Comparison of ENCODE assay signal across 8 mouse cellular contexts in genomic region chr4:140962950-140963349, GRCm38 (mm10). TPM values are rescaled to one million over a fixed set of nuclear protein-coding genes. Genes with fewer than 3 reads are reported as not detected.
DNase-seq lines count a peak whose midpoint lies in the region; ATAC-seq and TF ChIP-seq lines count a peak whose summit lies in the region.

No protein-coding gene starts in this region.

- H3K36me3 ChIP-seq in embryonic facial prominence, embryonic 13.5 days, result peaks cover 21% of the 10 kb centered on the region
- peaks cover 24% of the 10 kb centered on the region for H3K36me3 ChIP-seq in intestine, embryonic 14.5 days (ENCODE audit: control insufficient read depth, insufficient read depth, low read length)

- DNase-seq in cerebellum, adult 9-10 months, result peak; percentile 48
- DNase-seq in cerebellum, postnatal 36 days, result no peak
- DNase-seq in 416B (ENCODE audit: low read depth), result peak; percentile 74
- DNase-seq in intestine, embryonic 14.5 days (ENCODE audit: low spot score), result no peak
- peak; percentile 51 for DNase-seq in lung, adult 2 months
- peak; percentile 75 for DNase-seq in yolk sac, embryonic 10.5 days (ENCODE audit: low spot score)
- DNase-seq in layer of hippocampus, adult 9-10 months (ENCODE audit: low spot score), result no peak

- 0 out of 2 replicates have a peak overlapping the region, but pooled peaks have one; percentile 96 for H3K4me2 ChIP-seq in embryonic facial prominence, embryonic 13.5 days
- peak overlapping the region; percentile 95; the same call in 1 of the 2 replicates for H3K4me2 ChIP-seq in intestine, embryonic 14.5 days (ENCODE audit: low read length)

- TF ChIP-seq CTCF in lung, adult 2 months (IDR thresholded peaks at IDR 0.05; ENCODE audit: insufficient read depth, low read length), result no peak

- no peak overlapping the region for H3K9ac ChIP-seq in embryonic facial prominence, embryonic 13.5 days
- H3K9ac ChIP-seq in intestine, embryonic 14.5 days (ENCODE audit: low read length), result no peak overlapping the region

- WGBS in embryonic facial prominence, embryonic 13.5 days, result 43% methylated on average over 5 of the region's 5 CpGs
- 36% methylated on average over 5 of the region's 5 CpGs for WGBS in intestine, embryonic 14.5 days
- WGBS in lung, adult 2 months, result 22% methylated on average over 5 of the region's 5 CpGs

- TF ChIP-seq POLR2A in lung, adult 2 months (IDR thresholded peaks at IDR 0.05; ENCODE audit: borderline replicate concordance, extremely low read depth, low read depth, low read length), result no peak

- no peaks in the 10 kb centered on the region for H3K27me3 ChIP-seq in embryonic facial prominence, embryonic 13.5 days
- no peaks in the 10 kb centered on the region for H3K27me3 ChIP-seq in intestine, embryonic 14.5 days (replicated peaks; ENCODE audit: control insufficient read depth, insufficient read depth, low read length)

- ATAC-seq in embryonic facial prominence, embryonic 13.5 days (ENCODE audit: insufficient number of reproducible peaks, insufficient read depth, low FRiP score, low TSS enrichment, low read depth), result no peak
- no peak for ATAC-seq in intestine, embryonic 14.5 days (replicated peaks; ENCODE audit: low FRiP score, low TSS enrichment, low read depth)

- H3K27ac ChIP-seq in embryonic facial prominence, embryonic 13.5 days, result no peak overlapping the region
- no peak overlapping the region for H3K27ac ChIP-seq in intestine, embryonic 14.5 days (ENCODE audit: low read depth)

- H3K4me1 ChIP-seq in embryonic facial prominence, embryonic 13.5 days, result peaks cover 39% of the 10 kb centered on the region
- peaks cover 14% of the 10 kb centered on the region for H3K4me1 ChIP-seq in intestine, embryonic 14.5 days (replicated peaks; ENCODE audit: control insufficient read depth, insufficient read depth, low read length)
- H3K4me1 ChIP-seq in lung, adult 2 months (ENCODE audit: control insufficient read depth, insufficient read depth, low read length), result peaks cover 14% of the 10 kb centered on the region

- no peak overlapping the region for H3K4me3 ChIP-seq in embryonic facial prominence, embryonic 13.5 days
- no peak overlapping the region for H3K4me3 ChIP-seq in intestine, embryonic 14.5 days (ENCODE audit: low read depth, low read length)
- no peak overlapping the region for H3K4me3 ChIP-seq in lung, adult 2 months (replicated peaks; ENCODE audit: extremely low read depth, low read depth, low read length)

- H3K9me3 ChIP-seq in embryonic facial prominence, embryonic 13.5 days, result no peaks in the 10 kb centered on the region
- H3K9me3 ChIP-seq in intestine, embryonic 14.5 days (ENCODE audit: control insufficient read depth, low read length), result no peaks in the 10 kb centered on the region

RNA-seq across cellular contexts. Expression of gene Sdhb, which starts 1.9 kb away (rescaled TPM):
- 393 and 412 TPM in 2 replicates for polyA plus RNA-seq in embryonic facial prominence, embryonic 13.5 days (2015; fragmentation: Nextera tagmentation; extraction: Ambion mirVana)
- polyA plus RNA-seq in intestine, embryonic 14.5 days (2014; fragmentation: Nextera tagmentation; extraction: Ambion mirVana), result 457 and 488 TPM in 2 replicates
- 97.5 and 143 TPM in 2 replicates for polyA plus RNA-seq in lung, adult 2 months (2012; rRNA removed)

RNA-seq across cellular contexts. Expression of gene Atp13a2, which starts 23.7 kb away (rescaled TPM):
- polyA plus RNA-seq in embryonic facial prominence, embryonic 13.5 days (2015; fragmentation: Nextera tagmentation; extraction: Ambion mirVana), result 38.9 and 40.2 TPM in 2 replicates
- polyA plus RNA-seq in intestine, embryonic 14.5 days (2014; fragmentation: Nextera tagmentation; extraction: Ambion mirVana), result 33.3 and 40.0 TPM in 2 replicates
- 199 and 258 TPM in 2 replicates for polyA plus RNA-seq in lung, adult 2 months (2012; rRNA removed)

RNA-seq across cellular contexts. Expression of gene Mfap2, which starts 47.3 kb away (rescaled TPM):
- polyA plus RNA-seq in embryonic facial prominence, embryonic 13.5 days (2015; fragmentation: Nextera tagmentation; extraction: Ambion mirVana), result 771 and 792 TPM in 2 replicates
- 489 and 509 TPM in 2 replicates for polyA plus RNA-seq in intestine, embryonic 14.5 days (2014; fragmentation: Nextera tagmentation; extraction: Ambion mirVana)
- polyA plus RNA-seq in lung, adult 2 months (2012; rRNA removed), result 173 and 190 TPM in 2 replicates

RNA-seq across cellular contexts. Expression of gene Padi2, which starts 56.8 kb away (rescaled TPM):
- polyA plus RNA-seq in embryonic facial prominence, embryonic 13.5 days (2015; fragmentation: Nextera tagmentation; extraction: Ambion mirVana), result 1.8 and 2.3 TPM in 2 replicates
- 1.9 and 2.5 TPM in 2 replicates for polyA plus RNA-seq in intestine, embryonic 14.5 days (2014; fragmentation: Nextera tagmentation; extraction: Ambion mirVana)
- polyA plus RNA-seq in lung, adult 2 months (2012; rRNA removed), result 3.7 and 4.7 TPM in 2 replicates

Comparison
In these comparisons a context has a peak if more than half of its experiments do, and no peak if none do; other contexts are left out.
1. DNase-seq: peak in cerebellum, adult 9-10 months (single experiment), 416B (single experiment), lung, adult 2 months (single experiment) and yolk sac, embryonic 10.5 days (single experiment); none in cerebellum, postnatal 36 days (0 of 2), intestine, embryonic 14.5 days (single experiment) and layer of hippocampus, adult 9-10 months (single experiment).